Mouse (Mus musculus): Measurements from ENCODE around the gene Fastkd5. TPM values are rescaled to one million over a fixed set of nuclear protein-coding genes. Genes with fewer than 3 reads are reported as not detected.

Gene Fastkd5
- polyA plus RNA-seq, 1 experiment: 4.0 TPM

DNA sequence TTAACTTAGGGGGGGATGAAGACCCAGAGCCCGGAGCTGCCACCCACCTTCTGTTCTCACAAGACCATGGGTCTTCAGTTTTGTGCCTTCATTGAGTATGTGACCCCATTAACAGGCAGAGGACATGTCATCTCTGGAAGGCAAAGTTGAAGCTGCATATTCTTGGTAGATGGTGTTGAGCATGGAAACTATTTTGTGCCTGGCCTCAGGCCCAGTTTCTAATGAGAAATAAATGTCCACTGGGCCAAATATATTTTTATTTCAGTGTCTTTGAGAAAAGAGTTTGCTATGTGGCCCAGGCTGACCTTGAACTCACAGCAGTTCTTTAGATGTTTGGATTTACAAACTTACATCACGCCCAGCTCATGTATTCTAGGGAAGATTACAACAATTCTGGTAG is 40.1 kb downstream of the Fastkd5 start:
- no peak overlapping the region for H3K4me3 ChIP-seq (ENCODE audit: insufficient read depth, low read depth, low read length)
- no peaks in the 10 kb centered on the region for H3K4me1 ChIP-seq (ENCODE audit: control insufficient read depth, insufficient read depth, low read length)
- WGBS: 87% methylated on average over 2 of the region's 2 CpGs
- no peaks in the 10 kb centered on the region for H3K36me3 ChIP-seq (ENCODE audit: control insufficient read depth, insufficient read depth, low read length)
- no peak for DNase-seq
- H3K27ac ChIP-seq (ENCODE audit: insufficient read depth, low read depth, low read length): no peak overlapping the region
- H3K27me3 ChIP-seq (replicated peaks; ENCODE audit: control insufficient read depth, insufficient read depth, low read length): no peaks in the 10 kb centered on the region
- no peak for TF ChIP-seq POLR2A (IDR thresholded peaks at IDR 0.05; ENCODE audit: low read depth, low read length)
- no peak for TF ChIP-seq CTCF (conservative IDR thresholded peaks at IDR 0.05; ENCODE audit: insufficient read depth, insufficient read length, low read depth, low read length)

DNA sequence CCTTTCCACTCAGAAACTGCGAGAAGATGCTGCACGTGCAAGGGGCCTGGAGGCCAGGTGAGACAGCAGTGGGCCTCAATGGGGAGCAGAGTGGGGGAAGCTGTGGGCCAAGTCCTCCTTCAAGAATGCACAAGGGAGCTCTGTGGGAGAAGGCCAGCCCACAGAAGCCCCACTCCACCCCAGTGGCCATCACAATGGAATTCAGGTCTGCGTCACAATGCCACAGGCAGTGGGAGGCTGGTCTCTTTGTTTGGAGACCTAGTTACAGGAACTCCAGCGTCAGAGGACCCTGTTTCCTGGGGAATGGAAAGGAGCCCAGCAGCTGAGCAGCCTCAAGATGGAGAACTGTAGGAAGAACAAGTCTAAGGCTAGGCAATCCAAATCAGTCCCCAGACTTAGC is 40.7 kb downstream of the Fastkd5 start:
- Histone ChIP-seq H3K27me3 (replicated peaks; ENCODE audit: control insufficient read depth, insufficient read depth, low read length) (no peaks in the 10 kb centered on the region), H3K4me3 (ENCODE audit: insufficient read depth, low read depth, low read length) (no peak overlapping the region), H3K36me3 (ENCODE audit: control insufficient read depth, insufficient read depth, low read length) (no peaks in the 10 kb centered on the region), H3K27ac (ENCODE audit: insufficient read depth, low read depth, low read length) (no peak overlapping the region), H3K4me1 (ENCODE audit: control insufficient read depth, insufficient read depth, low read length) (no peaks in the 10 kb centered on the region)
- WGBS: 72% methylated on average over 4 of the region's 4 CpGs
- no peak for DNase-seq
- no peak for TF ChIP-seq POLR2A (IDR thresholded peaks at IDR 0.05; ENCODE audit: low read depth, low read length)
- no peak for TF ChIP-seq CTCF (conservative IDR thresholded peaks at IDR 0.05; ENCODE audit: insufficient read depth, insufficient read length, low read depth, low read length)

- Histone ChIP-seq H3K36me3 (ENCODE audit: control insufficient read depth, insufficient read depth, low read length) (no peaks in the 10 kb centered on the region), H3K27ac (ENCODE audit: insufficient read depth, low read depth, low read length) (no peak overlapping the region), H3K4me3 (ENCODE audit: insufficient read depth, low read depth, low read length) (no peak overlapping the region), H3K27me3 (replicated peaks; ENCODE audit: control insufficient read depth, insufficient read depth, low read length) (no peaks in the 10 kb centered on the region), H3K4me1 (ENCODE audit: control insufficient read depth, insufficient read depth, low read length) (no peaks in the 10 kb centered on the region)
- TF ChIP-seq POLR2A (IDR thresholded peaks at IDR 0.05; ENCODE audit: low read depth, low read length) (no peak), CTCF (conservative IDR thresholded peaks at IDR 0.05; ENCODE audit: insufficient read depth, insufficient read length, low read depth, low read length) (no peak)
- no peak for DNase-seq
- WGBS: 82% methylated on average over 2 of the region's 2 CpGs
These were observed 41.5 kb downstream of the Fastkd5 start for GRCm38 (mm10) chr2:130588373-130588772.

DNA sequence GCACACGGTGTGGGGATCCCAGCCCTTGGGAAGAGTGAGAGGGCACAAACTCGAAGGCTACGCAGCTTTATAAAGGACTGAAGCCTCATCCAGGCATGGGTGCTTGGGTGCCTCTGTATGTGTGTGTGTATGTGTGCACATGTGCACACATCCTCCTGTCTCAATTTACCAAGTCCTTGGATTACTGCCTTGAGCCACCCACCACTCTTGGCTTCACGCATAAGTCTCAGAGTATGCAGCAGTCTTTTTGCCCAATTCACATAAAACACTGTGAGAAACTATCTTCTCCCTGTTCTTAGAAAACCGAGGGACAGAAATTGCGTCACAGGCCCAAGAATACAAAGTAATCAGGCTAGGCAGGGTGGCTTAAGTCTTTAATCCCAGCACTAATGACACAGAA is 43.8 kb downstream of the Fastkd5 start:
- DNase-seq: no peak
- no peak overlapping the region for H3K27ac ChIP-seq (ENCODE audit: insufficient read depth, low read depth, low read length)

DNA sequence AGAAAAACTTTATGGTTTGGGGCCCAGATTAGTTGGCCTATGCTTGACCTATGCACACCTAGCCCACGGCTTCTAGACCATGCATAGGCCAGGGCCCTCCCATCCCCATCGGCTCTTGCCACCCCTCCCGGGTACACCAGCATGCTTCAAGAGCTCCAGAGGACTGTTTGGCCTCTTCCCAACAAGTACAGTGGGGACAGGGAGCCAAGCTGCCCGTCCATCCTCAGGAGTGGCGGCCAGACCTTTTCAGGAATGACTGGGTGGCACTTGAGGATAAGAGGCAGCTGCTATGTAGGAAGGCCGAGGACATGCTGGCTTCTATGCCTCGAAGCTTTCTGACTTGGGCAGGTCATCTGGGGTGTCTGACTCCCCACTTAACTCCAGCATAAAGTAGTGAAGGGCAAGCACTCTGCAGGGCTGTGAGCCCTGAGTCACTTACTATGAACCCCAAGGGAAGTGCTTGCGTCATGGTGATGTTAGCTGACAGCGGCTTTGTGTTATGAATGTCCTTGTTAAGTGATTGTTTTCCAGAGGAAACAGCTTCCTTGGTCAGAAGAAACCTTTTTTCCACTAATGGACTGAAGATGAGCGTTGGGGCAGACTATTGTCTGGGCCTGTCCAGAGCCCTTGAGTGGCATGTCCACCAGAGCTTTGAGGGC is 45.8 kb downstream of the Fastkd5 start:
- Histone ChIP-seq H3K4me3 (ENCODE audit: insufficient read depth, low read depth, low read length) (no peak overlapping the region), H3K27me3 (replicated peaks; ENCODE audit: control insufficient read depth, insufficient read depth, low read length) (peaks cover 3% of the 10 kb centered on the region), H3K4me1 (ENCODE audit: control insufficient read depth, insufficient read depth, low read length) (no peaks in the 10 kb centered on the region), H3K36me3 (ENCODE audit: control insufficient read depth, insufficient read depth, low read length) (no peaks in the 10 kb centered on the region), H3K27ac (ENCODE audit: insufficient read depth, low read depth, low read length) (no peak overlapping the region)
- no peak for DNase-seq
- WGBS: 79% methylated on average over 10 of the region's 10 CpGs
- TF ChIP-seq CTCF (conservative IDR thresholded peaks at IDR 0.05; ENCODE audit: insufficient read depth, insufficient read length, low read depth, low read length) (no peak), POLR2A (IDR thresholded peaks at IDR 0.05; ENCODE audit: low read depth, low read length) (no peak)

More for the DNA sequence above, 43.8 kb downstream of the Fastkd5 start:
- Histone ChIP-seq H3K36me3 (ENCODE audit: control insufficient read depth, insufficient read depth, low read length) (no peaks in the 10 kb centered on the region), H3K27me3 (replicated peaks; ENCODE audit: control insufficient read depth, insufficient read depth, low read length) (no peaks in the 10 kb centered on the region), H3K4me3 (ENCODE audit: insufficient read depth, low read depth, low read length) (no peak overlapping the region), H3K4me1 (ENCODE audit: control insufficient read depth, insufficient read depth, low read length) (no peaks in the 10 kb centered on the region)
- TF ChIP-seq POLR2A (IDR thresholded peaks at IDR 0.05; ENCODE audit: low read depth, low read length) (no peak), CTCF (conservative IDR thresholded peaks at IDR 0.05; ENCODE audit: insufficient read depth, insufficient read length, low read depth, low read length) (no peak)
- 88% methylated on average over 6 of the region's 6 CpGs for WGBS

- DNase-seq: no peak
- Histone ChIP-seq H3K27me3 (replicated peaks; ENCODE audit: control insufficient read depth, insufficient read depth, low read length) (peaks cover 3% of the 10 kb centered on the region), H3K4me1 (ENCODE audit: control insufficient read depth, insufficient read depth, low read length) (no peaks in the 10 kb centered on the region), H3K36me3 (ENCODE audit: control insufficient read depth, insufficient read depth, low read length) (no peaks in the 10 kb centered on the region), H3K4me3 (ENCODE audit: insufficient read depth, low read depth, low read length) (no peak within 1 kb of the TSS), H3K27ac (ENCODE audit: insufficient read depth, low read depth, low read length) (no peak within 1 kb of the TSS)
- no peak for TF ChIP-seq CTCF (conservative IDR thresholded peaks at IDR 0.05; ENCODE audit: insufficient read depth, insufficient read length, low read depth, low read length)
- TF ChIP-seq POLR2A (IDR thresholded peaks at IDR 0.05; ENCODE audit: low read depth, low read length): no peak
- 57% methylated on average over 10 of the region's 10 CpGs for WGBS
These were observed 47.3 kb downstream of the Fastkd5 start, which contains the start of gene Avp for GRCm38 (mm10) chr2:130582552-130582951. Gene Avp (minus strand): TSS chr2:130582554.

- WGBS: 8% methylated on average over 16 of the region's 16 CpGs
- H3K4me3 ChIP-seq (ENCODE audit: insufficient read depth, low read depth, low read length): no peak overlapping the region
These were observed 48.6 kb downstream of the Fastkd5 start for GRCm38 (mm10) chr2:130581201-130581600.

More at GRCm38 (mm10) chr2:130581201-130581600, 48.6 kb downstream of the Fastkd5 start:
- TF ChIP-seq CTCF (conservative IDR thresholded peaks at IDR 0.05; ENCODE audit: insufficient read depth, insufficient read length, low read depth, low read length) (no peak), POLR2A (IDR thresholded peaks at IDR 0.05; ENCODE audit: low read depth, low read length) (no peak)
- no peak for DNase-seq
- H3K36me3 ChIP-seq (ENCODE audit: control insufficient read depth, insufficient read depth, low read length): no peaks in the 10 kb centered on the region
- H3K4me1 ChIP-seq (ENCODE audit: control insufficient read depth, insufficient read depth, low read length): no peaks in the 10 kb centered on the region
- no peak overlapping the region for H3K27ac ChIP-seq (ENCODE audit: insufficient read depth, low read depth, low read length)
- peaks cover 3% of the 10 kb centered on the region for H3K27me3 ChIP-seq (replicated peaks; ENCODE audit: control insufficient read depth, insufficient read depth, low read length)

Data from kidney, adult 2 months (tissue).